Mouse (Mus musculus) heart, adult 10 weeks (tissue): ENCODE results near the gene Txlng. TPM values are rescaled to one million over a fixed set of nuclear protein-coding genes. Genes with fewer than 3 reads are reported as not detected.

Source experiments
- polyA plus RNA-seq: library from polyadenylated mRNA; stranded (reverse); fragments of 350-450 nt; fragmentation: Illumina TruSeq; extraction: RNeasy Lipid Tissue Mini Kit (QIAGEN cat#74804); gene quantifications from one replicate; pipeline ENCODE4 v1.2.3, GENCODE M21; 2014; ENCODE audit warnings: low read depth, low replicate concordance

Gene Txlng
- 9.5 TPM for polyA plus RNA-seq

DNA sequence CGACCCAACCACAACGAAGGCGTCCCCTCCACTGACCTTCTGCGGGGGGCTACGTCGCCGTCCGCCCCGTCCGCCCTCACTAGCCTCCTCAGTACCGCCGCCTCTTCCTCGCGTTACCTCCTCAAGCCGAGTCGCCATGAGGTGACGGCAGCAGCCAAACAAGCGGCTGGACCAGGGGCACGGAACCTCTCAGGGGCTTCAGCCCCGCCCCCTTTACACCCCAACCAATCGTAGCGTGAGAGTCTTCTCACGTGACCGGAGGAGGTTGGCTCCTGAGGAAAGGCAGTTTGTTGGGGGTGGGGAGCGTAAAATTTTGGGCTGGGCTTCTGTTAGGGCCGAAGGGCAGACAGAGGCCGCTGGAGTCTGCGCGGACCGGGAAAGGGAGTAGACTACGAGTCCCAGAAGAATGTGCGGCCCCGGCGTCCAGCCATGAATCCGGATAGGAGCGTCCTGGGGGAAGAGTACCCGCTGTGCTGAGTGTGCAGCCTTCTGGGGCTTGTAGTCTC lies at the start of gene Txlng:
Gene Txlng (minus strand): TSS at position 252 of the 506 bp plus-strand sequence.

DNA sequence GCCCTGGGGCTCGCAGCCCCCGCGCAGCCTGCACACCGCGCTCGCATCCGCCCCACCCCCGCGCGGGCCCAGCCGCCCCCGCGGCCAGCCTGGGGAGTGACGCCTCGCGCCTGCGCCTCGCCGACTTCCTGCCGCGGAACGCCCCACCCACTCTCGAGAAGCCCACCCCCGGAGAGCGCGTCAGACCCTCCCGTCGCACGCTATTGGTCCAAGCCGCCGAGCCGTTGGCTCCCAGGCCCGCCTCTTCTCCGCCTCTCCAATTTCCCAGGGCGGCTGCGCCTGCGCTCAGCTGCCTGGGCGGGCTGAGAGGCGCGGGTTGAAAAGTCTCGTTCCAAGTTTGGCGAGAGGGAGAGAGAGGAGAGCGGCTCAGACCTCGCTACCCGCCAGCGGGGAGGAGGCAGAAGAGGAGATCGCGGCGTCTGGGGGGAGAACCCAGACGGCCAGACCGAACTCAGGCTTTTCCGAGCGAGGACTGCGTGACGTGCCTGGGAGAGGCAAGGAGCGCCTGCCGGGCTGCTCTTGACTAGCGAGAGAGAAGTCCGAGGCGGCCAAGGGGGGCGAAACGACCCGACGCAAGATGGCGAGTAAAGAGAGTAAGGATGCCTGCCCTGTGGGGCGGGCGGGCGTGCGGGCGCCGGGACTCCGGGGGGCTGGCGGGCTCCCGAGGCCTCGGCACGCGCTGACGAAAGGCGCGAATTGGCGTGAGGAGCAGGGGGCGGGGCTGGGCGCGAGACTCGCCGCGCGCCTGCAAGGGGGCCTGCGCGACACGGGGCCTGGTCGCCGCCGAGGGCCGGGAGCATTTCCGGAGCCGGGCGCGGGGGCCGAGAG lies 68.9 kb downstream of the Txlng start, which contains the start of gene Rbbp7:
Gene Rbbp7 (plus strand): TSS at position 288 of the 828 bp plus-strand sequence.

Other genes starting within 250 kb of the Txlng start
- 0.73 TPM for gene Reps2, start 185.8 kb downstream of the Txlng start, polyA plus RNA-seq
- 153 TPM for gene Rbbp7, start 69.1 kb downstream of the Txlng start, polyA plus RNA-seq
- gene Syap1, start 59.0 kb upstream of the Txlng start, polyA plus RNA-seq = 37.1 TPM
- 18.7 TPM for gene Ctps2, start 71.8 kb upstream of the Txlng start, polyA plus RNA-seq
- not detected for gene S100g, start 135.1 kb upstream of the Txlng start, polyA plus RNA-seq